Mouse (Mus musculus) lung, postnatal 14 days (tissue): ENCODE data around the gene Trim14.

Experiments
- DNase-seq: peaks from one replicate; pipeline ENCODE4 v3.0.0; 2021

Gene Trim14

DNA sequence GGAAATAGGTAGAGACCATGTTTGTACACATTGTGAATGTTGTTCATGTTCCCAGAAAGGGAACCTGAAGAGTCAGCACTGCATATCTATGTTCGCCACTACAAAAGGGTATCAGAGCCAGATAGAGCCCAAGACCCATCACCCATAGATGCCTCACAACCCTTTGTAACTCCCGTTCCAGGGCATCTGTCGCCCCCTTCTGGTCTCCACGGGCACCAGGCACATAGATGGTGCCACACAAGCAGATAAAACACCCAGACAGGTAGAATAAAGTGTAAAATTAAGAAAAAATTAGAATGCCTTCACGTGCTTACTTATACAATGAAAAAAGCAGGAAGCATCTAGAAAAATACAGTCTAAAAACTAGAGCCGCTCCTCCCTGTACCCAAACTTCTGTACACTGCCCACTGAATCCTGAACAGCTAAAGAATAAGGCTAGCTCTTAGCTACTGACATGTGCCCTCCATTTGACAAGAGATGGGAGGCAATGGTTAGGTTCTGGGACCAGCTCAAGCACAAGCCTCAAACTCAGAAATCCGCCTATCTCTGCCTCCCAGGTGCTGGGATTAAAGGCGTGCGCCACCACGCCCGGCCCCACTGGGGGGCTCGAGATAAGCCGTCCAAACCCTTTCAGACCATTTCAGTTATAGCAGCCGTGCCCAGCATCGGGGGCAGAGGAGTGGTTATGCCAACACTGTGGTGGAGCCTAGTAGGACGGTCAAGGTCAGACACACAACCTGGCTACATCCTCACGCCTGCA lies 9.0 kb downstream of the Trim14 start:
- DNase-seq: no peak

DNA sequence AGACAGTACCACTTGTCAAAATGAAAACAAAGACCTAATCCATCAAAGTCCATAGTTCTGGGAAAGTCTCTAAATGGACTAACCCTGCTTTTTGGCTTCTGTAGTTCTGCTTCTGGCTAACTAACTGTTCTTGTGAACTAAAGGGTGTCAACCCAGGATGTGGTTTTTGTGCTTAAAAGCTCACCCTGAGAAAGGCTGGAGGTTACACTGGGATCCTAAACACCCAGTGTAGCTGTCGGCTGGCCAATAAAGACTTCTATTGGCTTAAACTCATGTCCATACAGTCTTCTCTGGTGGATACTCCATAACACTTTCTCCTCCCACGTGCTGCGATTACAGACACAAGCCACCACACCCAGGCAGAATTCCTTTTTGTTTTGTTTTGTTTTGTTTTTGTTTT lies 9.7 kb downstream of the Trim14 start:
- no peak for DNase-seq

GRCm38 (mm10) chr4:46523324-46523723 lies 12.6 kb downstream of the Trim14 start:
- no peak for DNase-seq

DNA sequence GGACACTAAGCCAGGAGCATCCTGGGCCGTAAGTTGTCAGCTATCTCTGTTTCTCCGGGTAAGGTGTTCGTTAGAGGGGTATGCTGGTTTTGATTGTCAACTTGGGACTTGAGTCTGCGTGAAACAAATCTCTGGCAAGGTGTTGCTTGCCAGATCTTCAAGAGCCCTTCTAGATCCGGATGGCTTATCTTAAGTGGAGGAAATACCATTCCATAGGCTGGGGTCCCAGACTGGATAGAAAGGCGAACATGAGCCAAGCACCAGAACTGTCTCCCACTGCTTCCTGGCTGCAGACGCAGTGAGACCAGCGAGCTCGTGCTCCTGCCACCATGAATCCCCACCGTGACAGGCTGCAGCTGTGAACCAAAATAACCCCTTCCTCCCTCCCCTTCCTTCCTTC lies 14.5 kb downstream of the Trim14 start:
- DNase-seq: no peak

GRCm38 (mm10) chr4:46520491-46520890 lies 15.4 kb downstream of the Trim14 start:
- DNase-seq: no peak

- DNase-seq: peak; percentile 90
These were observed 28.0 kb downstream of the Trim14 start for GRCm38 (mm10) chr4:46507736-46508460.

- peak; percentile 97 for DNase-seq
These were observed 28.9 kb downstream of the Trim14 start for GRCm38 (mm10) chr4:46506801-46507610.

DNA sequence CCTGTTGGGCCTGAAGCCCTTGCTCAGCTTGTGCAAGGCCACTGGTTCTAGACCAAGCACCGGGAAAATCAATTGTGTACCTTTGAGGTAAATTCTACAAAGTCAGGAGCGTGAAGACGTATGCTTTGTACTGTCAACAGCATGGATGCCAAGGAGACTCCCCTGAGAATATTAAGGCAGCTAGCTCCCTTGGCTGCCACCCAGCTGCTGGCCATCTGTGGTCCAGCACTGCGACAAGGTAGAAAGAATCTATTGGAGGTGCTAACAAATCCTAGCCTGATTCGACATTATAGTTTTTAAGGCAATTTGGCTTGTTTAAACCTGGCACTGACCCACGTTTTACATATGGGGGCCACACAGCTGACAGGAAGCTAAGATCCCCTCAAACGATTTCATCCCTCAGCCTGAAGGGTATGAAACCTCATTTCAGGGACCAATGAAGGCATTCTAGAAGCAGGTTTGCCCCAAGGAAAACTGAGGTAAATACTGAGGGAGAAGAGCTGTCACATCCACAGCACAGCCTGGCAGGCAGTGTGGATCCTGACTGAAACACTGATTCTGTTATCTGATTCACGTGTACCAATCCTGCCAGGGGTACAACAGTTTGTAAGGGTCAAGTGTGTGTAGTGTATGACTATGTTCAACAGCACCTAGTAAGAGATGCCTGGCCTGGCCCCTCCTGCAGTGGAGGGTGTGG lies 30.4 kb downstream of the Trim14 start:
- DNase-seq: no peak

DNA sequence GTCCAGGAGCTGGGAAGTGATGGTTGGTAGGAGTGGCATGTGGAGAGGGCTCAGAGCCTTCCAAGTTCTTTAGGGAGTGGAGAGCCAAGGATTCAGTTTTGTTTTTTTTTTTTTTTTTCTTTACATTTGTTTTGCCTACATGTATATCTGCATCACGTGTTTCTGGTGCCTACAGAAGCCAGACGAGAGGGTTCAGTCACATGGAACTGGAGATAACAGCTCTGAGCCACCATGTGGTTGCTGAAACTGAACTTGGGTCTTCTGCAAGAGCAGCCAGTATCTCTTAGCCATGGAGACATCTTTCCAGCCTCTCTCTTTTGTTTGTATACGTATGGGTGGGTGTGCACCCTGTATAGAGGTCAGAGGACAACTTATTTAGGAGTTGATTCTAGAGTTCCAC lies 32.1 kb downstream of the Trim14 start:
- DNase-seq: no peak

GRCm38 (mm10) chr4:46502606-46503502 lies 33.1 kb downstream of the Trim14 start:
- no peak for DNase-seq

DNA sequence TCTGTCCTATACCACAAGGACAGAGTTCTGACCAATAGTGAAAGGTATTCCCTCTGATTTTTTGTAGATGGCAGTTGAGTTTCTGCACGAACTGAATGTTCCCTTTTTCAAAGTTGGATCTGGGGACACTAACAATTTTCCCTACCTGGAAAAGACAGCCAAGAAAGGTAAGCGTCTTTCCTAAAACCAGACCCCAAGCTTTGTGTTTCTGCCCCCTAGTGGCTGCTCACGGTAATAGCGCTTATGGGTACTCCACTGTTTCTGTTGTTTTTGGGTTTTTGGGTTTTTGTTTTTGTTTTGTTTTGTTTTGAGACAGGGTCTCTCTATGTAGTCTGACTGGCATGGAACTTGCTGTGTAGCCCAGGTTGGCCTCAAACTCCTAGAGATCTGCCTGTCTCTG lies 37.0 kb downstream of the Trim14 start:
- peak; percentile 62 for DNase-seq

DNA sequence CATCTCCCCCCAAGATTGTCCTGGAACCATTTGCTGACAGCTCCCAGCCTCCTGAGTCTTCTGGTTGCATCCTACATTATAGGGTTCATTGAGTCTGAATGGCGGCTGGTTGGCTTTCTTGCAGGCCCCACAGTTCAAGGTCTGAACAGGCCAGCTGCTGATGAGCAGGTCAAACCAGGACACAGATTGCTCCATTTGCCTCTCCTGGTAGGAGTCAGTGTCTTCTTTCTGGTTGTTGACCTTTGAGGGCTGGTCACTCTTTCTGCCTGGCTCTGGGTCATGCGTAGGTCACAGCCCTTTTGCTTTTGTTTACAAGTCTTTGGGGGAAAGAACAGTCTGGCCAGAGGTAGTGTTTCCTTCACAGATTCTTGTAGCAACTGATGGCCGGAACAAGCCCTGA lies 37.4 kb downstream of the Trim14 start:
- no peak for DNase-seq

GRCm38 (mm10) chr4:46497286-46497892 lies 38.6 kb downstream of the Trim14 start:
- peak; percentile 84 for DNase-seq

DNA sequence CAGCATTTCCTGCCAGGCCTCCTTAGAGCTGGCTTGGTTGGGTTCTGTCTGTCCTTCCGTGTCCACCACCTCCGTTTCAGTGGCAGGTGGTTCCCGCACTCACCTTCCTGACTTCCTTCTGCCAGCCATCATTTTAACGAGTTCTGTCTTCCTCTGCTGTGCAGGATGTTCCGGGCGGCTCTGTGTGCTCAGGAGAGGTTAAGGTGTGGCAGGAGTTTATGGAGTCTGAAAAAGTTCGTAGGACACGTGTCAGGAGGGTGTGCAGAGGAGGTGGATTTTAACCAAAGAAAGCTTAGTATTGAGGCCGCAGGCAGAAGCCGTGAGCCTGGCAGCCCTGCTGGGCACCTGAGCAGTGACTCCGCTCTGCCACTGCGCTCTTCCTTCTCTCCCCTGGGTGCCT lies 40.4 kb downstream of the Trim14 start:
- no peak for DNase-seq

- no peak for DNase-seq
These were observed 42.9 kb downstream of the Trim14 start for GRCm38 (mm10) chr4:46493071-46493470.

- peak; percentile 96 for DNase-seq
These were observed 46.7 kb downstream of the Trim14 start, which contains the start of gene Nans for GRCm38 (mm10) chr4:46489028-46489925. Nans (plus strand) TSS chr4:46489248.

DNA sequence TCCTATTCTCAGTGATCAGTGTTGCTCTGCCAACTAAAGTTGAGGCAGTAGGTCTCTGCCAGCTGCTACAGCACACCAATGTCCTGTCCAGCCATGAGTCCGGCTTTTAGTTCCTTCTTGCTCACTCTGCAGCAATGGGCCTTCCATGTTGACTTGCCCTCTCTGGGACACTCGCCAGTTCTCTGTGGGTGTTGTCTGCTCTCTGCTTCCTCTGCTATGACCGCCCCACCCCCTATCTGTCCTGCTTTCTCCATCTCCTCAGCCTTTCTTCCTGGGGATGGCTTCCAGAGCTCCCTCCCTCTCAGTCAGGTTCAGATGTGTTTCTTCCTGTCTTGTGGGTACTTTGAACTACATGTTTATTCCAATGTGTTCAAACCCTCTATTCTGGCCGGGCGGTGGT lies 48.6 kb downstream of the Trim14 start:
- peak; percentile 82 for DNase-seq

- DNase-seq: peak; percentile 85
These were observed 50.1 kb downstream of the Trim14 start for GRCm38 (mm10) chr4:46485696-46486417.

- no peak for DNase-seq
These were observed 56.9 kb downstream of the Trim14 start for GRCm38 (mm10) chr4:46479081-46479480.

DNA sequence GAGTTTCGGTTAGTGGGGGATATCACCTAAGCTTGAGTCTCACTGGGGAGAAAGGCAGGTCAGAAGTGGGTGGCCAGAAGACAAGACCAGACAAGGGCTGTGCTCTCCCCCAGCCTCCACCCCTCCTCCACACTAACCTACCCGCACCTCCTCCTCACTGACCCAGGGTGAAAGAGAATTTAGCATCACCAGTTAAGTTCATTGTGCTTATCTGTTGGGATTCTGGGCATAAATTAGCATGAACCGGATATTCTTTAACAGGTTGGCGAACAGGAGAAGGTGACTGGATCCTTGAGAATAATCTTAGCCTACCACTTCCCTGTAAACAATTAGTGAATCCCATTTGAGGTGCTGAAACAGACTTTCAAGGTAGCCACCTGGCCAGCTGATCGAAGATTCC lies 60.8 kb downstream of the Trim14 start:
- DNase-seq: no peak
